In the genomic region with DNA sequence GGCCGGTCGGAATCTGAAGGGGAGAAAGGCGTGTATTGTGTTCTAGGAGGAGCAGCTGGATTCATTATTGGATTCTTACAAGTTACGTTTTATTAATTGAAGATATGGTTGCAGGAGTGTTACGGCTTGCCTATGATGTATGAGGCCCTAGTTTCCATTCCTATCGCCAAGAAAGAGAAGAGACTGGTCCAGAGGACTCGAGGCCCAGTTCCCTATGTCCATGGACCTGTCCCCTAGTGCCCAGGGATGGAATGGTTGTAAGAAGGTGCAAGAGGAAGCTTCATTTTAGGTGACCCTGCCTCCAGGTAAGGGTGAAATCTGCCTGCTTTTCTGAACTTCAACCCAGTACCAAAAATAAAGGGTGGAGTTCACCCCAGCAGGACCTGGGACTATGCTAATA, we compare ENCODE assay signal across 8 mouse cellular contexts. TPM values are rescaled to one million over a fixed set of nuclear protein-coding genes. Genes with fewer than 3 reads are reported as not detected.
DNase-seq lines count a peak whose midpoint lies in the region; ATAC-seq and TF ChIP-seq lines count a peak whose summit lies in the region.

No protein-coding gene starts in this region.

- peak overlapping the region; percentile 100 for H3K4me3 ChIP-seq in gastrocnemius, adult 2 months
- peak overlapping the region; percentile 80 for H3K4me3 ChIP-seq in ES-Bruce4 (ENCODE audit: low read depth, low read length)
- H3K4me3 ChIP-seq in forebrain, embryonic 14.5 days (ENCODE audit: low read depth, low read length): peak overlapping the region; percentile 88
- peak overlapping the region; percentile 98 for H3K4me3 ChIP-seq in liver, embryonic 16.5 days (ENCODE audit: low read depth, low read length)

- no peak for DNase-seq in gastrocnemius, adult 2 months
- no peak for DNase-seq in gastrocnemius, adult 18-20 months (ENCODE audit: low spot score)
- DNase-seq in forebrain, embryonic 14.5 days (ENCODE audit: low spot score): no peak
- no peak for DNase-seq in gastrocnemius, postnatal 25 days
- DNase-seq in right cerebral cortex, adult 2 months (ENCODE audit: low spot score in 2 of 2): no peak
- no peak for DNase-seq in B cell, adult 2 months

- peaks cover 3% of the 10 kb centered on the region for H3K4me1 ChIP-seq in ES-Bruce4 (ENCODE audit: control insufficient read depth, insufficient read depth, low read length)
- peaks cover 24% of the 10 kb centered on the region for H3K4me1 ChIP-seq in forebrain, embryonic 14.5 days (ENCODE audit: control insufficient read depth, insufficient read depth, low read length)
- H3K4me1 ChIP-seq in liver, embryonic 16.5 days (ENCODE audit: control insufficient read depth, low read depth, low read length): peaks cover 32% of the 10 kb centered on the region

- H3K9ac ChIP-seq in ES-Bruce4 (ENCODE audit: low read depth, poor library complexity, severe bottlenecking): peak overlapping the region; percentile 99
- peak overlapping the region; percentile 89 for H3K9ac ChIP-seq in forebrain, embryonic 14.5 days (ENCODE audit: low read length)
- H3K9ac ChIP-seq in liver, embryonic 16.5 days (ENCODE audit: low read depth, low read length): peak overlapping the region; percentile 98

- peak overlapping the region; percentile 99 for H3K27ac ChIP-seq in gastrocnemius, adult 2 months
- peak overlapping the region; percentile 45 for H3K27ac ChIP-seq in ES-Bruce4 (ENCODE audit: insufficient read depth, low read length)
- H3K27ac ChIP-seq in forebrain, embryonic 14.5 days (ENCODE audit: low read depth, low read length): peak overlapping the region; percentile 97
- H3K27ac ChIP-seq in liver, embryonic 16.5 days (ENCODE audit: low read length): peak overlapping the region; percentile 88

- H3K9me3 ChIP-seq in ES-Bruce4 (replicated peaks; ENCODE audit: control insufficient read depth, insufficient read depth, low read length, poor library complexity, severe bottlenecking): no peaks in the 10 kb centered on the region
- H3K9me3 ChIP-seq in forebrain, embryonic 14.5 days (replicated peaks; ENCODE audit: control insufficient read depth, low read length): no peaks in the 10 kb centered on the region
- H3K9me3 ChIP-seq in liver, embryonic 16.5 days (replicated peaks; ENCODE audit: control insufficient read depth, low read length): no peaks in the 10 kb centered on the region

- H3K27me3 ChIP-seq in ES-Bruce4 (ENCODE audit: control insufficient read depth, insufficient read depth, low read length, poor library complexity, severe bottlenecking): no peaks in the 10 kb centered on the region
- no peaks in the 10 kb centered on the region for H3K27me3 ChIP-seq in forebrain, embryonic 14.5 days (replicated peaks; ENCODE audit: control insufficient read depth, insufficient read depth, low read length)
- H3K27me3 ChIP-seq in liver, embryonic 16.5 days (ENCODE audit: control insufficient read depth, insufficient read depth, low read depth, low read length): no peaks in the 10 kb centered on the region

- no peak for TF ChIP-seq POLR2A in ES-Bruce4 (IDR thresholded peaks at IDR 0.05; ENCODE audit: insufficient read depth, low read length)

- TF ChIP-seq CTCF in gastrocnemius, adult 2 months (IDR thresholded peaks at IDR 0.05): no peak
- no peak for TF ChIP-seq CTCF in ES-Bruce4 (IDR thresholded peaks at IDR 0.05; ENCODE audit: low read depth, low read length)

- ATAC-seq in forebrain, embryonic 14.5 days: peak; percentile 7; the same call in 1 of the 2 replicates
- ATAC-seq in liver, embryonic 16.5 days (ENCODE audit: low read depth): no peak

- intact Hi-C loops in gastrocnemius, adult 2 months (cut with DNase I): no loop called here

- WGBS in forebrain, embryonic 14.5 days: 2% methylated on average over 7 of the region's 7 CpGs
- 2% methylated on average over 7 of the region's 7 CpGs for WGBS in liver, embryonic 16.5 days (ENCODE audit: insufficient replicate concordance)

- no peak for TF ChIP-seq EP300 in ES-Bruce4 (IDR thresholded peaks at IDR 0.05; ENCODE audit: insufficient read depth, low read depth, low read length)

- H3K4me2 ChIP-seq in forebrain, embryonic 14.5 days (ENCODE audit: low read length): peak overlapping the region; percentile 71
- H3K4me2 ChIP-seq in liver, embryonic 16.5 days (ENCODE audit: low read depth, low read length): peak overlapping the region; percentile 88

- H3K36me3 ChIP-seq in ES-Bruce4 (ENCODE audit: control insufficient read depth, insufficient read depth, low read length, poor library complexity, severe bottlenecking): peaks cover 4% of the 10 kb centered on the region
- peaks cover 12% of the 10 kb centered on the region for H3K36me3 ChIP-seq in forebrain, embryonic 14.5 days (ENCODE audit: control insufficient read depth, insufficient read depth, low read length)
- peaks cover 2% of the 10 kb centered on the region; the same call in 1 of the 2 replicates for H3K36me3 ChIP-seq in liver, embryonic 16.5 days (ENCODE audit: control insufficient read depth, insufficient read depth)

RNA-seq across cellular contexts. Expression of a gene that starts 1.2 kb away (rescaled TPM):
- total RNA-seq in gastrocnemius, adult 2 months (2021): 10 to 100 TPM; 79.3 to 86.5 TPM
- 10 to 100 TPM; 68.9 to 74.1 TPM for total RNA-seq in gastrocnemius, adult 18-20 months (2021)
- polyA plus RNA-seq in ES-Bruce4 (2011; ENCODE audit: insufficient read depth, insufficient read length, low read depth, missing spikeins): 1,045 and 1,093 TPM in 2 replicates
- polyA plus RNA-seq in forebrain, embryonic 14.5 days (2014; fragmentation: Nextera tagmentation; extraction: Ambion mirVana): 433 and 469 TPM in 2 replicates
- 232 and 241 TPM in 2 replicates for polyA plus RNA-seq in liver, embryonic 16.5 days (2015; fragmentation: Nextera tagmentation; extraction: Ambion mirVana)
- 10 to 100 TPM; 69.3 to 82.6 TPM for total RNA-seq in gastrocnemius, postnatal 25 days (2021)

RNA-seq across cellular contexts. Expression of a gene that starts 1.6 kb away (rescaled TPM):
- 10 to 100 TPM; 24.1 to 32.1 TPM for total RNA-seq in gastrocnemius, adult 2 months (2021)
- 10 to 100 TPM; 29.2 to 36.9 TPM for total RNA-seq in gastrocnemius, adult 18-20 months (2021)
- polyA plus RNA-seq in ES-Bruce4 (2011; ENCODE audit: insufficient read depth, insufficient read length, low read depth, missing spikeins): 18.3 and 20.3 TPM in 2 replicates
- 28.9 and 31.8 TPM in 2 replicates for polyA plus RNA-seq in forebrain, embryonic 14.5 days (2014; fragmentation: Nextera tagmentation; extraction: Ambion mirVana)
- polyA plus RNA-seq in liver, embryonic 16.5 days (2015; fragmentation: Nextera tagmentation; extraction: Ambion mirVana): 11.1 TPM in 2 replicates
- total RNA-seq in gastrocnemius, postnatal 25 days (2021): 10 to 100 TPM; 19.3 to 24.1 TPM

RNA-seq across cellular contexts. Expression of a gene that starts 35.2 kb away (rescaled TPM):
- total RNA-seq in gastrocnemius, adult 2 months (2021): 1 to 10 TPM; 3.6 to 5.0 TPM
- 1 to 10 TPM; 3.6 to 6.5 TPM for total RNA-seq in gastrocnemius, adult 18-20 months (2021)
- polyA plus RNA-seq in ES-Bruce4 (2011; ENCODE audit: insufficient read depth, insufficient read length, low read depth, missing spikeins): 28.4 and 31.8 TPM in 2 replicates
- polyA plus RNA-seq in forebrain, embryonic 14.5 days (2014; fragmentation: Nextera tagmentation; extraction: Ambion mirVana): 14.4 and 20.4 TPM in 2 replicates
- polyA plus RNA-seq in liver, embryonic 16.5 days (2015; fragmentation: Nextera tagmentation; extraction: Ambion mirVana): 8.4 and 9.4 TPM in 2 replicates
- 1 to 10 TPM; 6.0 to 9.4 TPM for total RNA-seq in gastrocnemius, postnatal 25 days (2021)

RNA-seq across cellular contexts. Expression of a gene that starts 42.4 kb away (rescaled TPM):
- total RNA-seq in gastrocnemius, adult 2 months (2021): not detected
- total RNA-seq in gastrocnemius, adult 18-20 months (2021): under 1 TPM in 1 of 2 experiments, not detected in 1; 0.21 TPM
- polyA plus RNA-seq in ES-Bruce4 (2011; ENCODE audit: insufficient read depth, insufficient read length, low read depth, missing spikeins): 4.2 and 4.4 TPM in 2 replicates
- 0.25 and 0.53 TPM in 2 replicates for polyA plus RNA-seq in forebrain, embryonic 14.5 days (2014; fragmentation: Nextera tagmentation; extraction: Ambion mirVana)
- 0.27 and 0.36 TPM in 2 replicates for polyA plus RNA-seq in liver, embryonic 16.5 days (2015; fragmentation: Nextera tagmentation; extraction: Ambion mirVana)
- not detected for total RNA-seq in gastrocnemius, postnatal 25 days (2021)

RNA-seq across cellular contexts. Expression of a gene that starts 51.8 kb away (rescaled TPM):
- 10 to 100 TPM in 1 of 2 experiments, 1 to 10 TPM in 1; 5.4 to 10.9 TPM for total RNA-seq in gastrocnemius, adult 2 months (2021)
- total RNA-seq in gastrocnemius, adult 18-20 months (2021): 1 to 10 TPM; 7.7 to 8.9 TPM
- polyA plus RNA-seq in ES-Bruce4 (2011; ENCODE audit: insufficient read depth, insufficient read length, low read depth, missing spikeins): 5.9 and 6.7 TPM in 2 replicates
- polyA plus RNA-seq in forebrain, embryonic 14.5 days (2014; fragmentation: Nextera tagmentation; extraction: Ambion mirVana): 13.0 and 15.1 TPM in 2 replicates
- polyA plus RNA-seq in liver, embryonic 16.5 days (2015; fragmentation: Nextera tagmentation; extraction: Ambion mirVana): 2.8 and 3.1 TPM in 2 replicates
- total RNA-seq in gastrocnemius, postnatal 25 days (2021): 10 to 100 TPM in 1 of 2 experiments, 1 to 10 TPM in 1; 9.4 to 15.4 TPM

Comparison
In these comparisons a context has a peak if more than half of its experiments do, and no peak if none do; other contexts are left out.
1. H3K27ac ChIP-seq: peak in every context shown above with its lines; median percentile 99 in gastrocnemius, adult 2 months; 97 in forebrain, embryonic 14.5 days; 88 in liver, embryonic 16.5 days; 45 in ES-Bruce4.